Mouse (Mus musculus): ENCODE data around the gene Mprip.
"Not testable (repeated sequence)": the region's sequence is repeated elsewhere in the genome, so short reads cannot be mapped to it uniquely, and the experiment has no call there.

Mprip gene

GRCm38 (mm10) chr11:59661005-59661404 is at the start of gene Mprip:
TSS of gene Mprip (plus strand) at chr11:59661305.
- DNase-seq (ENCODE audit: low read depth) = no peak

DNA sequence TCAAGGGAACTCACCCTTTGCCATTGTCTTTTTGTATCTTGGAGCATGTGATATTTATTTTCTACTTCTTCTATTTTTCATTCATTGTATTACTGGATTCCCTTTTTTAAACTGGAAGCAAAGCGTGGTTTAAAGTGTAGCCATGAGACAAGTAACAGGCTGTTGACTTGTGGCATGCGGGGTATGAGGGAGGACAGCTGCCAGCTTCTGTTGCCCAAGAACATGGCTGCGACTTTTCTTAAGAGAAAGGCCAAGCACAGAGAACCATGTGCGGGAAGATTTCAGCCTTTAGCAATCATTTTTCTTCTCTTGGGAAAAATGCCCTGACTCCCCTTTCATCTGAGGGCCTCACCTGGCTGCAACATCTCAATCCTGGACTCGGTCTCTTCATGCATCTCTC is 49.5 kb upstream of the Mprip start:
- no peak for DNase-seq (ENCODE audit: low read depth)

DNA sequence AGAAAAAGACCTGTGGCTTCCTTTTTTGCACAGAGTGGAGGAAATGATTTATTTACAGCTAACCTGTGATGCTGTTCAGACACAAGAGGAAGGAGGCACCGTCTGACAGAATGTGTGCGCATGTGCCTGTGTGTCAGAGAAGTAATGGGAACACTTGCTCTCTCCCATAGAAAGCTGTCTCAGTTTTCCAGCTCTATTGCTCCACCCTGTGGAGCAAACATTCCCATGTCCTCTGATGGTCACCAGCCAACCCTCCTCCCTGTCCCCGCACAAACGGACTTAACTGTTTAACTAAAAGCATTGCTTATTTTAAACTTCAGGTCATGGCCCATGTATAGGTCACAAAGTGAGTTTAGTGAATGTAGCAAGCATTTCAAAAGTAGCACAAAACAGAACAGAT is 47.0 kb upstream of the Mprip start:
- DNase-seq (ENCODE audit: low read depth) = no peak

DNA sequence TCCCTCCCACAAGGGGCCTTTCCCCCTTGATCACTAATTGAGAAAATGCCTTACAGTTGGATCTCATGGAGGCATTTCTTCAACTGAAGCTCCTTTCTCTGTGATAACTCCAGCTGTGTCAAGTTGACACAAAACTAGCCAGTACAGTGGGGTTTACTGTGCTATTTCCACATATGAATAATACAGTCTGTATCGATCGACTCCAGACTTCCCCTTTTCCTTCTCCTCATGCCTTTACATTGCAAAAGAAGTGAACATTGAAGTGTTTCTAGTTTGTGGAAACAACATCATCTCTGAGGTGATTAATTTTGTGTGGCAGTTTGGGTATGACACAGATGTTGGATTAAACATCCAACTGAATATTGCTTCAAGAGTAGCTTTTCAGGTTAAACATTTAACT is 44.1 kb upstream of the Mprip start:
- DNase-seq (ENCODE audit: low read depth) = not testable (repeated sequence)

DNA sequence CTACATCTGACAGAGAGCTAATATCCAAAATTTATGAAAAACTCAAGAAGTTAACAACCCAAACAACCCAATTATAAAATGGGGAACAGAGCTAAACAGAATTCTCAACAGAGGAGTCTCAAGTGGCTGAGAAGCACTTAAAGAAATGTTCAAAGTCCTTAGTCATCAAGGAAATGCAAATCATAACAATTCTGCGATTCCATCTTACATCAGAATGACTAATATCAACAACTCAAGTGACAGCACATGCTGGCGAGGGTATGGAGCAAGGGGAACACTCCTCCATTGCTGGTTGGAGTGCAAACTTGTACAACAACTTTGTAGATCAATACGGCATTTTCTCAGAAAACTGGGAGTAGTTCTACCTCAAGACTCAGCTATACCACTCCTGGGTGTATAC is 38.9 kb upstream of the Mprip start:
- no peak for DNase-seq (ENCODE audit: low read depth)

DNA sequence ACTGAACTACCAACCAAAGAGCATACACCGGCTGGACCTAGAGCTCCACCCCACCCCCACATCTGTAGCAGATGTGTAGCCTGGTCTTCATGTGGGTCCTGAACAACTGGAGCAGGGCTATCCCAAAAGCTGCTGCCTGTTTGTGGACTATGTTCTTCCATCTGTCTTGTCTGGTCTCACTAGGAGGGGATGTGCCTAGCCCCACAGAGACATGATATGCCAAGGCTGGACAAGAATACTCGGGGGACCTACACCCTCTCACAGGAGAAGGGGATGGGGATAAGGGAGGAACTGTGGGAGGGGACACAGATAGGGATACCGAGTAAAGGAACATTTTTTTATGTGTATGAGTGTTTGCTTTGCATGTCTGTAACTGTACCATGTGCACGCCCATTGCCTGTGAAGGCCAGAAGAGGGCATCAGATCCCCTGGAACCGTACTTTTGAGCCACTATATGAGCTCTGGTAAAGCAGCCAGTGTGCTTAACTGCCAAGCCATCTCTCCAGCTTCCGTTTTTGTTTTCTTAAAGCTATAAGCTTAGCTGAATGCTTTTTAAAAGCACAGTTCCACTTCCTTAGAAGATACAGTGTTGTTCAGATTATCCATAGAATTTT is 37.0 kb upstream of the Mprip start:
- peak; percentile 57 for DNase-seq (ENCODE audit: low read depth)

- no peak for DNase-seq (ENCODE audit: low read depth)
Measured at GRCm38 (mm10) chr11:59626192-59626591, 34.9 kb upstream of the Mprip start.

DNA sequence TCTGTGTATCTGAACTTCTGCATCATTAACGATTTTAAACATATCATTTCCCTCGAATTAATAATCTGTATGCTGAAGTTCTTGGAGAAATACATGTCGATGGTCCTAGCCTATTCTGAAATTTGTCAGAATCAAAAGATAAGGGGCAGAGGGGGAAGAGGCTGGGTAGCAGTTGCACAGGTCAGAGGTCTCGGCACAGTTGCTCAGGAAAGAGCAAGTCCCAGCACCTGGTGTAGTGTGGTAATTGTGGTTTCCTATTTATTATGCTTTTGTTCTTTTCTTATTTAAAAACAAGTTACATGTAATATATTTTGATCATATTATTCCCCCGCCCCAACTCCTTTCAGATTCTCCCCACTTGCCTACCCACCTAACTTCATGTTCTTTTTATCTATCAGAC is 32.9 kb upstream of the Mprip start:
- no peak for DNase-seq (ENCODE audit: low read depth)

- no peak for DNase-seq (ENCODE audit: low read depth)
Measured at GRCm38 (mm10) chr11:59629871-59630270, 31.2 kb upstream of the Mprip start.

GRCm38 (mm10) chr11:59631980-59632379 is 29.1 kb upstream of the Mprip start:
- DNase-seq (ENCODE audit: low read depth) = no peak

- peak; percentile 58 for DNase-seq (ENCODE audit: low read depth)
Measured at GRCm38 (mm10) chr11:59633037-59633436, 28.1 kb upstream of the Mprip start.

- DNase-seq (ENCODE audit: low read depth) = no peak
Measured at GRCm38 (mm10) chr11:59634001-59634660, 27.0 kb upstream of the Mprip start.

DNA sequence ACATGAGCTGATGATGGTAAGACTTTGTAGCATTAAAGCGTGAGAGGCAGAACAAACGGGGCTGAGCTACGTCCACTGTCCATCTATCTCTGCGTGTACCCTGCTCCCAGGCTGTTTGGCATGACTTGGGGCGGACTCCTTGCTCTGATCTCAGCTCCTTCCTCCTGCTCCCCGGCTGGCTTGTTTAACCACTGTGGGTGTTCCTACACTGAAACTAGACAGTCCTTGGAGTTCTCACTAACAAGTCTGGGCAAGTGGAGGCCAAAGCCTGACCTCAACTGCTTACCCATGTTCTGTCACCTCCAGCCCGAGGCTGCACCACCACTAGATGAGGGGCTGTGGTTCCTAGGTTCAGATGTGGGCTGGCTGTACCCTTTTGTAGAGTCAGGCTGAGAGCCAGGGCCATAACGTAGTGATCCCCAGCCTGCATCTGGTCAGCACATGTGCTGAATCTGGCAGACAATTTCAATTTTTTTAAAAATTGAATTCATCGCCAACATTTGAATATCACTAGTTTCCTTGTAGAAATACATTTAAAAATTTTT is 25.8 kb upstream of the Mprip start:
- DNase-seq (ENCODE audit: low read depth) = no peak

GRCm38 (mm10) chr11:59635821-59636694 is 25.0 kb upstream of the Mprip start:
- DNase-seq (ENCODE audit: low read depth) = no peak

DNA sequence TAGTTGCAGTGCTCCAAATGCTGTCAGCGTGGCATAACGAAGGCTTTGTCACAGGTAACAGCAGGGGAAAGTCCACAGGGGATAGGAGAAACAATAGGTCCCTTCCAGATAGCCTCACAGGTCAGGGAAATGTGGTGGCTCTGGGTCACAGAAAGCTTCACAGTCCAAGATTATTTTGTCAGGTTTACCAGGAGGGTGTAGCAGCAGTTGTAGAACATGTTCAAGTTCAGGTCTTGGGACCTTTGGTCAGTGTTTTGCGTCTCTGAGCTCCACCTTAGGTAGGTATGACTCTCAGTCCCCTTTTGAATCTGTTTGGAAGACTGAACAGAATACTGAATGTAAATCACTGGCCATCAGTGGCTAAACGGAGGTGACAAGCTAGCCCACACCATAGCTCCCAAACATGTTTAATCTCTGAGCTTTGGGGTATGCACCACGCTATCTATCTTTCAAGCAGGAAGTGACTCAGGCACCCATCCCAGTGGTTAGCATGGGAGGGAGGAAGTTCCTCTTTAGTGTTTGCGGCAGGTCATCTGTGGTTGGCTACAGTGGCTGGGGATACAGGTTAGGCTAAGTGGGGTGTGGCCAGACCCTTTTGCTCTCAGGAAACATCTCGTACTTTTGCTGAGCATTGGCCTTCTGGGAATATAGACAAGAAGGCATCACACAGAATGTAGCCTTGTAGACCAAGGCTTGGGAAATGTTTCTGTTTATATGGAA is 24.2 kb upstream of the Mprip start:
- DNase-seq (ENCODE audit: low read depth) = peak; percentile 51

GRCm38 (mm10) chr11:59639957-59640643 is 21.0 kb upstream of the Mprip start:
- no peak for DNase-seq (ENCODE audit: low read depth)

- no peak for DNase-seq (ENCODE audit: low read depth)
Measured at GRCm38 (mm10) chr11:59641227-59641626, 19.9 kb upstream of the Mprip start.

- DNase-seq (ENCODE audit: low read depth) = no peak
Measured at GRCm38 (mm10) chr11:59642420-59642819, 18.7 kb upstream of the Mprip start.

GRCm38 (mm10) chr11:59645036-59645435 is 16.1 kb upstream of the Mprip start:
- DNase-seq (ENCODE audit: low read depth) = no peak

- no peak for DNase-seq (ENCODE audit: low read depth)
Measured at GRCm38 (mm10) chr11:59649058-59649457, 12.0 kb upstream of the Mprip start.

DNA sequence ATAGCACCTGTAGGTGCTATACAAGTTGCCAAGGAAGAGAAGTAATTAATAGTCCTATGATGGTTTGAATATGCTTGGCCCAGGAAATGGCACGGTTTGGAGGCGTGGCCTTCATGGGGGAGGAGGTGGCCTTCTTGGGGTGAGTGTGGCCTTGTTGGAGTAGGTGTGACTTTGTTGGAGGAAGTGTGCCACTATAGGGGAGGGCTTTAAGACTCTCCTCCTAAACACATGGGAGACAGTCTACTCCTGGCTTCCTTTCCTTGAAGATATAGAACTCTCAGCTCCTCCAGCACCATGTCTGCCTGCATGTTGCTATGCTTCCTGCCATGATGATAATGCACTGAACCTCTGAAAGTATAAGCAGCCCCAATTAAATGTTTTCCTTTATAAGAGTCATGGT is 8.1 kb upstream of the Mprip start:
- no peak for DNase-seq (ENCODE audit: low read depth)
